Mouse (Mus musculus) forebrain, embryonic 13.5 days (tissue): ENCODE measurements around the gene Arid1b. TPM values are rescaled to one million over a fixed set of nuclear protein-coding genes. Genes with fewer than 3 reads are reported as not detected.

Experiments used
- ATAC-seq: fragments of 200-750 bp; cut with Nextera tagmentation; 2 replicates; pipeline ENCODE4 v1.8.0; 2017
- H3K27ac ChIP-seq: fragments of 300-500 bp; sonication (generic); 2 replicates; pipeline ENCODE4 v1.5.1; 2015; ENCODE audit warnings: inconsistent platforms, mild to moderate bottlenecking, moderate library complexity
- H3K27me3 ChIP-seq: fragments of 300-500 bp; sonication (generic); 2 replicates; pipeline ENCODE4 v1.6.1; 2015; ENCODE audit warnings: mild to moderate bottlenecking, inconsistent platforms
- H3K36me3 ChIP-seq: fragments of 300-500 bp; sonication (generic); 2 replicates; pipeline ENCODE4 v1.6.1; 2015; ENCODE audit warnings: mild to moderate bottlenecking, inconsistent platforms; ENCODE audit not compliant: poor library complexity, severe bottlenecking
- H3K4me1 ChIP-seq: fragments of 300-500 bp; sonication (generic); 2 replicates; pipeline ENCODE4 v1.6.1; 2015; ENCODE audit warnings: inconsistent platforms
- H3K4me2 ChIP-seq: fragments of 300-500 bp; sonication (generic); 2 replicates; pipeline ENCODE4 v1.6.1; 2015; ENCODE audit warnings: inconsistent platforms, mild to moderate bottlenecking, moderate library complexity
- H3K4me3 ChIP-seq: fragments of 300-500 bp; sonication (generic); 2 replicates; pipeline ENCODE4 v1.5.1; 2015; ENCODE audit warnings: mild to moderate bottlenecking, inconsistent platforms
- H3K9ac ChIP-seq: fragments of 300-500 bp; sonication (generic); 2 replicates; pipeline ENCODE4 v1.6.1; 2015; ENCODE audit warnings: mild to moderate bottlenecking, inconsistent platforms
- H3K9me3 ChIP-seq: fragments of 300-500 bp; sonication (generic); replicated peaks from 2 replicates; pipeline ENCODE4 v1.6.1; 2016; ENCODE audit warnings: inconsistent platforms
- WGBS: fragments of 180-500 bp; shearing (Covaris S2); methylation state at CpG from one replicate; pipeline ENCODE4 v1.1.7; 2015; 5-methylcytosine and 5-hydroxymethylcytosine counted together
- polyA plus RNA-seq: library from polyadenylated mRNA; unstranded; fragments of >200 nt; fragmentation: Nextera tagmentation; extraction: Ambion mirVana; gene quantifications from 2 replicates; pipeline ENCODE4 v1.2.1, GENCODE M21; 2015

Arid1b gene
- polyA plus RNA-seq, 1 experiment from 2014 or later = 11.7 TPM

- no peaks in the 10 kb centered on the region for H3K36me3 ChIP-seq
- peak overlapping the region; percentile 55 for H3K4me2 ChIP-seq
- peaks cover 28% of the 10 kb centered on the region for H3K27me3 ChIP-seq
- H3K27ac ChIP-seq = no peak overlapping the region
- WGBS = 67% methylated on average over 5 of the region's 5 CpGs
- H3K9ac ChIP-seq = no peak overlapping the region; the same call in 1 of the 2 replicates
- ATAC-seq = no peak
- no peaks in the 10 kb centered on the region for H3K9me3 ChIP-seq
- no peak overlapping the region for H3K4me3 ChIP-seq
- peaks cover 72% of the 10 kb centered on the region for H3K4me1 ChIP-seq
Observed at GRCm38 (mm10) chr17:5008761-5009160, 14.6 kb downstream of the Arid1b start.

- Histone ChIP-seq H3K4me3 (no peak overlapping the region), H3K4me2 (no peak overlapping the region), H3K27ac (no peak overlapping the region), H3K36me3 (no peaks in the 10 kb centered on the region), H3K9ac (no peak overlapping the region), H3K4me1 (peaks cover 72% of the 10 kb centered on the region), H3K9me3 (no peaks in the 10 kb centered on the region), H3K27me3 (peaks cover 22% of the 10 kb centered on the region)
- no peak for ATAC-seq
- WGBS = 74% methylated on average over 12 of the region's 12 CpGs
Observed at GRCm38 (mm10) chr17:5009526-5010260, 15.6 kb downstream of the Arid1b start.

- WGBS = 82% methylated on average over 7 of the region's 7 CpGs
- Histone ChIP-seq H3K9me3 (no peaks in the 10 kb centered on the region), H3K4me1 (peaks cover 62% of the 10 kb centered on the region), H3K4me3 (no peak overlapping the region), H3K36me3 (no peaks in the 10 kb centered on the region), H3K4me2 (no peak overlapping the region), H3K9ac (no peak overlapping the region), H3K27ac (no peak overlapping the region), H3K27me3 (peaks cover 13% of the 10 kb centered on the region)
- no peak for ATAC-seq
Observed at GRCm38 (mm10) chr17:5010781-5011180, 16.6 kb downstream of the Arid1b start.

GRCm38 (mm10) chr17:5012091-5012490 is 18.0 kb downstream of the Arid1b start:
- Histone ChIP-seq H3K9me3 (no peaks in the 10 kb centered on the region), H3K4me3 (no peak overlapping the region), H3K36me3 (no peaks in the 10 kb centered on the region), H3K9ac (no peak overlapping the region), H3K4me1 (peaks cover 62% of the 10 kb centered on the region), H3K27me3 (peaks cover 13% of the 10 kb centered on the region), H3K27ac (no peak overlapping the region), H3K4me2 (no peak overlapping the region)
- 89% methylated on average over 3 of the region's 3 CpGs for WGBS
- ATAC-seq = no peak

GRCm38 (mm10) chr17:5012517-5012916 is 18.4 kb downstream of the Arid1b start:
- no peak overlapping the region for H3K27ac ChIP-seq

GRCm38 (mm10) chr17:5014327-5014957 is 20.3 kb downstream of the Arid1b start:
- Histone ChIP-seq H3K27me3 (peaks cover 9% of the 10 kb centered on the region), H3K4me2 (no peak overlapping the region), H3K36me3 (peaks cover 3% of the 10 kb centered on the region; the same call in 1 of the 2 replicates), H3K27ac (no peak overlapping the region), H3K4me3 (no peak overlapping the region), H3K4me1 (peaks cover 49% of the 10 kb centered on the region), H3K9me3 (no peaks in the 10 kb centered on the region), H3K9ac (no peak overlapping the region)
- ATAC-seq = no peak
- WGBS = 85% methylated on average over 23 of the region's 23 CpGs

More at GRCm38 (mm10) chr17:5012517-5012916, 18.4 kb downstream of the Arid1b start:
- Histone ChIP-seq H3K4me1 (peaks cover 62% of the 10 kb centered on the region), H3K27me3 (peaks cover 13% of the 10 kb centered on the region), H3K4me3 (no peak overlapping the region), H3K9ac (no peak overlapping the region), H3K9me3 (no peaks in the 10 kb centered on the region), H3K4me2 (no peak overlapping the region), H3K36me3 (no peaks in the 10 kb centered on the region)
- WGBS = 75% methylated on average over 4 of the region's 4 CpGs
- no peak for ATAC-seq

GRCm38 (mm10) chr17:5016404-5016803 is 22.3 kb downstream of the Arid1b start:
- Histone ChIP-seq H3K4me1 (peaks cover 52% of the 10 kb centered on the region), H3K9ac (no peak overlapping the region), H3K27ac (no peak overlapping the region), H3K4me3 (no peak overlapping the region), H3K9me3 (no peaks in the 10 kb centered on the region), H3K27me3 (peaks cover 3% of the 10 kb centered on the region; the same call in 1 of the 2 replicates), H3K36me3 (peaks cover 5% of the 10 kb centered on the region; the same call in 1 of the 2 replicates), H3K4me2 (no peak overlapping the region)
- 25% methylated on average over 4 of the region's 4 CpGs for WGBS
- ATAC-seq = no peak; the same call in 1 of the 2 replicates

- H3K27me3 ChIP-seq = peaks cover 3% of the 10 kb centered on the region; the same call in 1 of the 2 replicates
- WGBS = 90% methylated on average over 10 of the region's 10 CpGs
- no peak overlapping the region for H3K4me3 ChIP-seq
- peaks cover 5% of the 10 kb centered on the region; the same call in 1 of the 2 replicates for H3K36me3 ChIP-seq
- no peak overlapping the region for H3K27ac ChIP-seq
- H3K9ac ChIP-seq = no peak overlapping the region
- no peak overlapping the region for H3K4me2 ChIP-seq
- ATAC-seq = no peak
- H3K9me3 ChIP-seq = no peaks in the 10 kb centered on the region
- H3K4me1 ChIP-seq = peaks cover 55% of the 10 kb centered on the region
Observed at GRCm38 (mm10) chr17:5017065-5017464, 22.9 kb downstream of the Arid1b start.

- Histone ChIP-seq H3K4me1 (peaks cover 53% of the 10 kb centered on the region), H3K27ac (no peak overlapping the region), H3K4me2 (no peak overlapping the region), H3K27me3 (no peaks in the 10 kb centered on the region), H3K36me3 (peaks cover 5% of the 10 kb centered on the region; the same call in 1 of the 2 replicates), H3K9ac (0 out of 2 replicates have a peak overlapping the region, but pooled peaks have one; percentile 5), H3K4me3 (no peak overlapping the region), H3K9me3 (no peaks in the 10 kb centered on the region)
- 39% methylated on average over 11 of the region's 11 CpGs for WGBS
- no peak for ATAC-seq
Observed at GRCm38 (mm10) chr17:5021303-5022003, 27.3 kb downstream of the Arid1b start.

GRCm38 (mm10) chr17:5022019-5022544 is 27.9 kb downstream of the Arid1b start:
- no peak overlapping the region for H3K27ac ChIP-seq

GRCm38 (mm10) chr17:5023745-5024144 is 29.6 kb downstream of the Arid1b start:
- Histone ChIP-seq H3K27ac (no peak overlapping the region), H3K9me3 (no peaks in the 10 kb centered on the region), H3K36me3 (peaks cover 5% of the 10 kb centered on the region; the same call in 1 of the 2 replicates), H3K4me3 (no peak overlapping the region), H3K4me1 (peaks cover 35% of the 10 kb centered on the region), H3K9ac (no peak overlapping the region), H3K4me2 (no peak overlapping the region), H3K27me3 (no peaks in the 10 kb centered on the region)
- no peak for ATAC-seq
- WGBS = 83% methylated on average over 10 of the region's 10 CpGs

More at GRCm38 (mm10) chr17:5022019-5022544, 27.9 kb downstream of the Arid1b start:
- H3K4me2 ChIP-seq = no peak overlapping the region
- WGBS = 64% methylated on average over 9 of the region's 9 CpGs
- no peak for ATAC-seq
- no peaks in the 10 kb centered on the region for H3K9me3 ChIP-seq
- H3K9ac ChIP-seq = 0 out of 2 replicates have a peak overlapping the region, but pooled peaks have one; percentile 5
- H3K27me3 ChIP-seq = no peaks in the 10 kb centered on the region
- H3K4me3 ChIP-seq = no peak overlapping the region
- H3K4me1 ChIP-seq = peaks cover 47% of the 10 kb centered on the region
- peaks cover 5% of the 10 kb centered on the region; the same call in 1 of the 2 replicates for H3K36me3 ChIP-seq
